8 mouse cellular contexts compared by ENCODE assay signal in genomic region chr16:4629950-4630349, GRCm38 (mm10). TPM values are rescaled to one million over a fixed set of nuclear protein-coding genes. Genes with fewer than 3 reads are reported as not detected.
A peak's percentile ranks its signal among the peaks of the same experiment; 100 is the strongest.
DNase-seq lines count a peak whose midpoint lies in the region; ATAC-seq and TF ChIP-seq lines count a peak whose summit lies in the region.

No protein-coding gene starts in this region.

- no peaks in the 10 kb centered on the region for H3K9me3 ChIP-seq in embryonic facial prominence, embryonic 11.5 days (replicated peaks; ENCODE audit: control insufficient read depth, low read length)
- no peaks in the 10 kb centered on the region for H3K9me3 ChIP-seq in heart, postnatal 0 days (replicated peaks; ENCODE audit: control insufficient read depth, low read length)

- WGBS in embryonic facial prominence, embryonic 11.5 days: 24% methylated on average over 6 of the region's 6 CpGs
- WGBS in heart, postnatal 0 days: 18% methylated on average over 6 of the region's 6 CpGs
- 22% methylated on average over 6 of the region's 6 CpGs for WGBS in lung, adult 2 months

- no peaks in the 10 kb centered on the region for H3K27me3 ChIP-seq in embryonic facial prominence, embryonic 11.5 days (ENCODE audit: control insufficient read depth, insufficient read depth, low read length)
- H3K27me3 ChIP-seq in heart, postnatal 0 days (ENCODE audit: control insufficient read depth, insufficient read depth, low read length): no peaks in the 10 kb centered on the region

- peak; percentile 36; the same call in 1 of the 2 replicates for ATAC-seq in embryonic facial prominence, embryonic 11.5 days (replicated peaks; ENCODE audit: insufficient number of reproducible peaks, low FRiP score, low TSS enrichment, low read depth)
- ATAC-seq in heart, postnatal 0 days (ENCODE audit: insufficient read depth, low read depth): peak; percentile 67

- H3K36me3 ChIP-seq in embryonic facial prominence, embryonic 11.5 days (replicated peaks; ENCODE audit: control insufficient read depth, insufficient read depth, low read depth, low read length): no peaks in the 10 kb centered on the region; the same call in 1 of the 2 replicates
- peaks cover 21% of the 10 kb centered on the region for H3K36me3 ChIP-seq in heart, postnatal 0 days (replicated peaks; ENCODE audit: control insufficient read depth, insufficient read depth, low read length)

- no peak overlapping the region for H3K4me2 ChIP-seq in embryonic facial prominence, embryonic 11.5 days (ENCODE audit: low read depth, low read length)
- H3K4me2 ChIP-seq in heart, postnatal 0 days (ENCODE audit: low read depth, low read length): no peak overlapping the region

- TF ChIP-seq EP300 in heart, postnatal 0 days (IDR thresholded peaks at IDR 0.05; ENCODE audit: low read depth): no peak

- no peak for TF ChIP-seq POLR2A in lung, adult 2 months (IDR thresholded peaks at IDR 0.05; ENCODE audit: borderline replicate concordance, extremely low read depth, low read depth, low read length)

- no peaks in the 10 kb centered on the region for H3K4me1 ChIP-seq in embryonic facial prominence, embryonic 11.5 days (ENCODE audit: control insufficient read depth, insufficient read depth, low read length)
- peaks cover 4% of the 10 kb centered on the region; the same call in 1 of the 2 replicates for H3K4me1 ChIP-seq in heart, postnatal 0 days (ENCODE audit: control insufficient read depth, insufficient read depth)
- no peaks in the 10 kb centered on the region for H3K4me1 ChIP-seq in lung, adult 2 months (ENCODE audit: control insufficient read depth, insufficient read depth, low read length)

- no peak overlapping the region for H3K9ac ChIP-seq in embryonic facial prominence, embryonic 11.5 days (replicated peaks; ENCODE audit: low read length)
- H3K9ac ChIP-seq in heart, postnatal 0 days (replicated peaks; ENCODE audit: low read depth, low read length): no peak overlapping the region

- peak; percentile 99 for TF ChIP-seq CTCF in heart, postnatal 0 days (IDR thresholded peaks at IDR 0.05; ENCODE audit: low read depth)
- TF ChIP-seq CTCF in lung, adult 2 months (IDR thresholded peaks at IDR 0.05; ENCODE audit: insufficient read depth, low read length): peak; percentile 98

- no peak overlapping the region for H3K27ac ChIP-seq in embryonic facial prominence, embryonic 11.5 days (replicated peaks; ENCODE audit: low read depth, low read length)
- H3K27ac ChIP-seq in heart, postnatal 0 days (ENCODE audit: low read depth): no peak overlapping the region

- H3K4me3 ChIP-seq in embryonic facial prominence, embryonic 11.5 days (ENCODE audit: low read depth, low read length): no peak overlapping the region
- no peak overlapping the region for H3K4me3 ChIP-seq in heart, postnatal 0 days (ENCODE audit: low read depth, low read length)
- no peak overlapping the region for H3K4me3 ChIP-seq in lung, adult 2 months (replicated peaks; ENCODE audit: extremely low read depth, low read depth, low read length)

- DNase-seq in CD4-positive, CD25-positive, alpha-beta regulatory T cell, adult 2 months (ENCODE audit: low read depth, low spot score): peak; percentile 87
- DNase-seq in adrenal gland, postnatal 14 days: peak; percentile 92
- DNase-seq in embryonic facial prominence, embryonic 11.5 days (ENCODE audit: low spot score): peak; percentile 88
- peak; percentile 68 for DNase-seq in heart, postnatal 0 days (ENCODE audit: low spot score)
- DNase-seq in kidney, postnatal 25 days: peak; percentile 89 to 93
- peak; percentile 84 for DNase-seq in lung, adult 2 months
- DNase-seq in ovary, postnatal 36 days (ENCODE audit: low spot score): peak; percentile 80
- DNase-seq in thymus, postnatal 36 days: peak; percentile 77 to 79

RNA-seq across cellular contexts. Expression of gene Pam16, which starts 5.2 kb away (rescaled TPM):
- total RNA-seq in adrenal gland, postnatal 14 days (2021): 108 and 140 TPM in 2 replicates
- 103 and 105 TPM in 2 replicates for polyA plus RNA-seq in embryonic facial prominence, embryonic 11.5 days (2014; fragmentation: Nextera tagmentation; extraction: Ambion mirVana)
- 23.9 and 74.9 TPM in 2 replicates for total RNA-seq in heart, postnatal 0 days (2014; rRNA removed; ENCODE audit: low replicate concordance)
- polyA plus RNA-seq in heart, postnatal 0 days (2015; fragmentation: Nextera tagmentation; extraction: Ambion mirVana): 172 and 184 TPM in 2 replicates
- 8.4 and 12.3 TPM in 2 replicates for polyA plus RNA-seq in lung, adult 2 months (2012; rRNA removed)

RNA-seq across cellular contexts. Expression of gene Vasn, which starts 9.8 kb away (rescaled TPM):
- 11.4 and 14.9 TPM in 2 replicates for total RNA-seq in adrenal gland, postnatal 14 days (2021)
- polyA plus RNA-seq in embryonic facial prominence, embryonic 11.5 days (2014; fragmentation: Nextera tagmentation; extraction: Ambion mirVana): 10.9 and 14.1 TPM in 2 replicates
- 38.7 and 64.8 TPM in 2 replicates for total RNA-seq in heart, postnatal 0 days (2014; rRNA removed; ENCODE audit: low replicate concordance)
- polyA plus RNA-seq in heart, postnatal 0 days (2015; fragmentation: Nextera tagmentation; extraction: Ambion mirVana): 8.1 and 9.3 TPM in 2 replicates
- polyA plus RNA-seq in lung, adult 2 months (2012; rRNA removed): 86.4 and 91.1 TPM in 2 replicates

RNA-seq across cellular contexts. Expression of gene Dnaja3, which starts 9.8 kb away (rescaled TPM):
- 166 and 173 TPM in 2 replicates for total RNA-seq in adrenal gland, postnatal 14 days (2021)
- 56.9 and 58.3 TPM in 2 replicates for polyA plus RNA-seq in embryonic facial prominence, embryonic 11.5 days (2014; fragmentation: Nextera tagmentation; extraction: Ambion mirVana)
- 99.6 and 102 TPM in 2 replicates for total RNA-seq in heart, postnatal 0 days (2014; rRNA removed; ENCODE audit: low replicate concordance)
- 99.5 and 103 TPM in 2 replicates for polyA plus RNA-seq in heart, postnatal 0 days (2015; fragmentation: Nextera tagmentation; extraction: Ambion mirVana)
- polyA plus RNA-seq in lung, adult 2 months (2012; rRNA removed): 16.1 and 21.2 TPM in 2 replicates

RNA-seq across cellular contexts. Expression of gene Glis2, which starts 35.4 kb away (rescaled TPM):
- total RNA-seq in adrenal gland, postnatal 14 days (2021): 23.7 and 25.1 TPM in 2 replicates
- 19.9 and 21.2 TPM in 2 replicates for polyA plus RNA-seq in embryonic facial prominence, embryonic 11.5 days (2014; fragmentation: Nextera tagmentation; extraction: Ambion mirVana)
- 25.3 and 25.4 TPM in 2 replicates for total RNA-seq in heart, postnatal 0 days (2014; rRNA removed; ENCODE audit: low replicate concordance)
- polyA plus RNA-seq in heart, postnatal 0 days (2015; fragmentation: Nextera tagmentation; extraction: Ambion mirVana): 11.2 and 11.8 TPM in 2 replicates
- 66.5 and 76.4 TPM in 2 replicates for polyA plus RNA-seq in lung, adult 2 months (2012; rRNA removed)

RNA-seq across cellular contexts. Expression of gene Coro7, which starts 49.6 kb away (rescaled TPM):
- total RNA-seq in adrenal gland, postnatal 14 days (2021): 33.6 and 38.7 TPM in 2 replicates
- 12.2 and 12.8 TPM in 2 replicates for polyA plus RNA-seq in embryonic facial prominence, embryonic 11.5 days (2014; fragmentation: Nextera tagmentation; extraction: Ambion mirVana)
- total RNA-seq in heart, postnatal 0 days (2014; rRNA removed; ENCODE audit: low replicate concordance): 17.2 and 17.8 TPM in 2 replicates
- polyA plus RNA-seq in heart, postnatal 0 days (2015; fragmentation: Nextera tagmentation; extraction: Ambion mirVana): 8.0 and 9.9 TPM in 2 replicates
- 60.6 and 60.9 TPM in 2 replicates for polyA plus RNA-seq in lung, adult 2 months (2012; rRNA removed)
